Mouse (Mus musculus) heart, adult 2 months (tissue): Measurements from ENCODE around the gene Malrd1. TPM values are rescaled to one million over a fixed set of nuclear protein-coding genes. Genes with fewer than 3 reads are reported as not detected.

Source experiments
- DNase-seq, 2 experiments: peaks; one replicate each; pipeline ENCODE4 v3.0.0; 2021
- H3K27ac ChIP-seq: fragments of 200-600 bp; 2 replicates; pipeline ENCODE4 v1.8.1; 2022
- H3K27me3 ChIP-seq: fragments of 200-500 bp; 2 replicates; pipeline ENCODE4 v1.6.1; 2012; ENCODE audit warnings: mild to moderate bottlenecking, low read length, inconsistent platforms, mixed read lengths; ENCODE audit not compliant: control insufficient read depth, insufficient read depth
- H3K36me3 ChIP-seq: fragments of 200-500 bp; 2 replicates; pipeline ENCODE4 v1.6.1; 2012; ENCODE audit warnings: low read length, inconsistent platforms; ENCODE audit not compliant: control insufficient read depth, insufficient read depth
- H3K4me1 ChIP-seq: fragments of 200-500 bp; 2 replicates; pipeline ENCODE4 v1.6.1; 2011; ENCODE audit warnings: low read length; ENCODE audit not compliant: control insufficient read depth, insufficient read depth
- H3K4me3 ChIP-seq: fragments of 200-600 bp; 2 replicates; pipeline ENCODE4 v1.8.1; 2022
- H3K79me2 ChIP-seq: fragments of 200-500 bp; replicated peaks from 2 replicates; pipeline ENCODE4 v1.6.1; 2012; ENCODE audit warnings: mild to moderate bottlenecking, inconsistent platforms, low read length, moderate library complexity, mixed read lengths; ENCODE audit not compliant: control insufficient read depth, insufficient read depth
- H3K9ac ChIP-seq: fragments of 200-500 bp; 2 replicates; pipeline ENCODE4 v1.6.1; 2012; ENCODE audit warnings: low read depth, mild to moderate bottlenecking, control low read depth, inconsistent platforms, low read length, mixed read lengths
- CTCF ChIP-seq: fragments of 200-600 bp; IDR thresholded peaks from 2 replicates; pipeline ENCODE4 v1.8.1; 2022; ENCODE audit warnings: antibody characterized with exemption, mild to moderate bottlenecking, moderate library complexity
- EP300 ChIP-seq: fragments of 200-500 bp; IDR thresholded peaks from 2 replicates; pipeline ENCODE4 v1.6.1; 2011; ENCODE audit warnings: low read depth, low read length, control low read depth; ENCODE audit not compliant: insufficient read depth
- POLR2A ChIP-seq: fragments of 200-500 bp; IDR thresholded peaks from 2 replicates; pipeline ENCODE4 v1.6.1; 2011; ENCODE audit warnings: mild to moderate bottlenecking, low read depth, low read length, control low read depth; ENCODE audit not compliant: insufficient read depth
- WGBS: fragments of 180-500 bp; shearing (Covaris S2); methylation state at CpG from one replicate; pipeline ENCODE4 v1.1.7; 2018; 5-methylcytosine and 5-hydroxymethylcytosine counted together
- intact Hi-C: fragments of 180-260 bp; cut with DNase I; formaldehyde crosslinking; loops from one replicate; pipeline ENCODE4 v1.15.1; 2025
- polyA plus RNA-seq: library from polyadenylated mRNA; depleted of rRNA; stranded (reverse); fragments of >200 nt; gene quantifications from 2 replicates; pipeline ENCODE4 v1.2.3, GENCODE M21; 2012
- total RNA-seq, 2 experiments: library from RNA; stranded (reverse); gene quantifications; 2 replicates each; pipeline ENCODE4 v1.2.3; 2021

Gene Malrd1
- total and polyA plus RNA-seq, 3 experiments, result not detected

GRCm38 (mm10) chr2:16110696-16111095 lies 584.4 kb downstream of the Malrd1 start:
- H3K79me2 ChIP-seq, result no peaks in the 10 kb centered on the region
- 69% methylated on average over 3 of the region's 3 CpGs for WGBS
- H3K27ac ChIP-seq, result no peak overlapping the region
- H3K27me3 ChIP-seq, result no peaks in the 10 kb centered on the region
- H3K36me3 ChIP-seq, result no peaks in the 10 kb centered on the region
- no peak for DNase-seq
- no peaks in the 10 kb centered on the region for H3K4me1 ChIP-seq
- TF ChIP-seq CTCF, result no peak
- TF ChIP-seq EP300, result no peak
- no peak for TF ChIP-seq POLR2A
- no peak overlapping the region for H3K4me3 ChIP-seq
- H3K9ac ChIP-seq, result no peak overlapping the region
- intact Hi-C loops, result no loop called here

DNA sequence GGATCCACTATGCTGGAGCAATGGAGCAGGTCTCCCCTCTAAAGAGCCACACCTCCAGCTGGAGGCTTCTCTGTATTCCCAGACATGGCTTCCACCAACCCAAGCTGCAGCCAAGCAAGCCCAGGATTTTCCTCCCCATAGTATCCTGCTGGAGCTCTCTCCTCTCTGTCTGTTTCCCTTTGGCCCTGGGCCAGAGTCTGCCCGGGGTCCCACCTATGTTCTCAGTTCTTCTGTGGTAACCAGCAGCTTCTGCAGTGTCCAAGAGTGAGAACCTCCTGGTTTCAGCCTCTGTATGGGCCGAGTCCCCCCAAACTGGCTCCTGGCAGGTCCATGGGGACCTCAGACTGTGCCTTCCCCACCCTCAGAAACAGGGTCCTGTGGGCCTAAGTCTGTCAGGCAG lies 587.1 kb downstream of the Malrd1 start:
- WGBS, result 63% methylated on average over 2 of the region's 2 CpGs
- no peak overlapping the region for H3K9ac ChIP-seq
- no peak for DNase-seq
- intact Hi-C loops, result no loop called here
- H3K4me3 ChIP-seq, result no peak overlapping the region
- H3K4me1 ChIP-seq, result no peaks in the 10 kb centered on the region
- H3K27ac ChIP-seq, result no peak overlapping the region
- TF ChIP-seq EP300 (no peak), CTCF (no peak), POLR2A (no peak)
- H3K27me3 ChIP-seq, result no peaks in the 10 kb centered on the region
- H3K79me2 ChIP-seq, result no peaks in the 10 kb centered on the region
- H3K36me3 ChIP-seq, result no peaks in the 10 kb centered on the region

DNA sequence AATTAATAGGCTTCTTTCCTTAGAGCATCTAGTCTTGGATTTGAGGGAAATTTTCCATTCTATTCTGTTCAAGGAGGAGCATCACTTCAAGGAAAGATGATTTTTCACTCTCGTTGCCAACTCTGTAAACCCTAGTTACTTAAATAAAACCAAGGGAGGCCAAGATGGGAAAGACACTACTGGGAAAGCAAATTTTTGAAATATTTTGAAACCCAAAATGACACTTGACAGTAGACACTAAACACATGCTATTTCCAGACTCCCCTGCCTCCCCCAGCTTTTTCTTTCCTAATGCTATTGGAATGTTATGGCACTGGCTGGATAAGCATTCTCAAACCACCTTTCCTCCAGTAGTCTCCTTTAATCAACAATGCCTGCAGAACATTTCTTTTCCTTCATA lies 621.7 kb downstream of the Malrd1 start:
- Histone ChIP-seq H3K4me3 (no peak overlapping the region), H3K27me3 (no peaks in the 10 kb centered on the region), H3K36me3 (no peaks in the 10 kb centered on the region), H3K79me2 (no peaks in the 10 kb centered on the region), H3K9ac (no peak overlapping the region), H3K27ac (no peak overlapping the region), H3K4me1 (no peaks in the 10 kb centered on the region)
- no peak for TF ChIP-seq POLR2A
- no peak for TF ChIP-seq CTCF
- no peak for TF ChIP-seq EP300
- intact Hi-C loops, result no loop called here
- WGBS, result 47% methylated on average over 1 of the region's 1 CpGs
- no peak for DNase-seq

DNA sequence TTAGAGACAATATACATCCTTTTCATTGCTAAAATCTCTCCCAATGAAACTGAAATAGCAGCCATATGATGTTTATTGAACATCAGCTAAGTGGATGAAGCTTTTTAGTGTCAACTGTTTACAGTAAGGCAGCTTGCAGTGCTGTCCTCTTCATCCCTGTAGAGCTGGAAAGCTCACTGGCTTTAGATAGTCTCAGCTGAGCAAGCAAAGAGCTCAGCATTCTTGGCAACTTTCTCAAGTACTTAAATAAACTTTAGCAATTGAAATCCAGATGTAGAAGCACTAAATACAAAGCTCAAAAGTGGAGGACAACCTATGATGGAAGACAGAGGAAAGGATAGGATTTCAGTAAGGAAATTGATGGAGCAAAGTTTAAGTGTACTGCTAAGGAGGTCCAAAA lies 626.3 kb downstream of the Malrd1 start:
- intact Hi-C loops, result loop anchor here (10.0 kb wide), 1 partner anchor 1262 kb away; no protein-coding TSS in a partner anchor
- DNase-seq, result no peak

DNA sequence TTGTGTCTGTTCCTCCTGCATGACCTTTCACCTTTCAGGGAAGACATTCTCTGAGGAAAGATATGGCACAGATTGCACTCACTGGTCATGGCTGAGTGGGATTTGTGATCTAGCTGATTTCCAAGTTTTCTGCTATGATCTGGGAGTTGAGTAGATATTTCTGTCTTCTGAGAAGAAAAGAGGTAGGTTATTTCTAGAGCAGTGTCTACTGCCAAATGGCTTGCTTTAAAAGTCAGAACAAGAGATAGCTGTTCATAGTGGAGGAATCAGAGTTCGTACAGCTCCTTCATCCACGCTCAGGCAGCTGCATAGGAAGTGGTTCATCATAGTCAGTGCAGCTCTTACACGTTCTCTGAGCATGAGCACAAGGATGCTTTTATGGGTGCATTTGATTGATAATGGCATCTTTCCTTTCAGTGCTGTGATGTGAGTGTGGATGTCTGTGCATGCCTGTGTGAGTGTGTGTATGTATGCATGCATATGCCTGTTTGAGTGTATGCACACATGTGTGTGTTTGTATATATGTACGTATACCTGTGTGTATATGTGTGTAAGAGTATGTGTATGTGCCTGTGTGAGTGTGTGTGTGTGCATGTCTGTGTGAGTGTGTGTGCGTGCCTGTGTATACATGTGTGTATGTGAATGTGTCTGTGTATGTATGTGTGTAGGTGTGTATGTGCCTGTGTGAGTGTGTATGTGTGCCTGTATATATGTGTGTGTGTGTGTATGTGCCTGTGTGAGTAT lies 637.1 kb downstream of the Malrd1 start:
- intact Hi-C loops, result no loop called here
- Histone ChIP-seq H3K4me1 (no peaks in the 10 kb centered on the region), H3K9ac (no peak overlapping the region), H3K27me3 (no peaks in the 10 kb centered on the region), H3K4me3 (no peak overlapping the region), H3K79me2 (no peaks in the 10 kb centered on the region), H3K27ac (no peak overlapping the region), H3K36me3 (no peaks in the 10 kb centered on the region)
- no peak for DNase-seq
- TF ChIP-seq POLR2A, result no peak
- 54% methylated on average over 5 of the region's 5 CpGs for WGBS

More for the DNA sequence above, 626.3 kb downstream of the Malrd1 start:
- Histone ChIP-seq H3K9ac (no peak overlapping the region), H3K27me3 (no peaks in the 10 kb centered on the region), H3K4me3 (no peak overlapping the region), H3K36me3 (no peaks in the 10 kb centered on the region), H3K4me1 (no peaks in the 10 kb centered on the region), H3K27ac (no peak overlapping the region), H3K79me2 (no peaks in the 10 kb centered on the region)
- TF ChIP-seq POLR2A (no peak), CTCF (no peak), EP300 (no peak)

- H3K9ac ChIP-seq, result no peak overlapping the region
- no peaks in the 10 kb centered on the region for H3K27me3 ChIP-seq
- intact Hi-C loops, result no loop called here
- no peaks in the 10 kb centered on the region for H3K79me2 ChIP-seq
- WGBS, result 29% methylated on average over 2 of the region's 2 CpGs
- H3K4me1 ChIP-seq, result no peaks in the 10 kb centered on the region
- TF ChIP-seq CTCF, result no peak
- TF ChIP-seq EP300, result no peak
- TF ChIP-seq POLR2A, result no peak
- H3K4me3 ChIP-seq, result no peak overlapping the region
- DNase-seq, result peak in 1 of 2 experiments; percentile 8
- no peaks in the 10 kb centered on the region for H3K36me3 ChIP-seq
- H3K27ac ChIP-seq, result no peak overlapping the region
Measured at GRCm38 (mm10) chr2:16168611-16169010, 642.3 kb downstream of the Malrd1 start.
